In the genomic region with DNA sequence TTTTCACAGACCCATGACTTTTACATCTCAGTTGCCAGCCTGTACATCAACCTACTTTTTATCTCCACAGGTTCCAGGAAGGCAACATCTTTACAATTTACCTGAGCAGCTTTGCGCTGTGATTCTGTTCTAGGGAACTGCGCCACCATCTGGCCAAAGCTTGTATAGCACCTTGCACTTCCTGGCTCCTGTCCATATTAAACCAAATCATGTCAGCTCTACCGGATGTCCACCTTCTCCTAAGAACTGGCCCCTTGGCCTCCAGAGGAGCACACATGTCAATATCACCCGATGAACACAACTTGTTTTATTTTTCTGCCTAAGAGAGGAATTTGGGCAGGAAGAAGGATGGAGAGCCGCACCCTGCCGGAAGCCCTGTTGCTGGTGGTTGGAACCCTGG, we compare ENCODE assay signal across 9 mouse cellular contexts. TPM values are rescaled to one million over a fixed set of nuclear protein-coding genes. Genes with fewer than 3 reads are reported as not detected.
DNase-seq lines count a peak whose midpoint lies in the region; ATAC-seq lines count a peak whose summit lies in the region.
"Had no signal": no experiment of that assay in that cellular context is flagged by ENCODE, and none has a peak within 500 bp of the region (broad histone marks: within the 10 kb centered on the region; RNA-seq: fewer than 3 reads in every experiment).

No protein-coding gene starts in this region.

- H3K9me3 ChIP-seq in kidney, embryonic 15.5 days (replicated peaks): no peaks in the 10 kb centered on the region
- H3K9me3 ChIP-seq: liver, embryonic 13.5 days had no signal

- H3K27ac ChIP-seq in kidney, embryonic 15.5 days: no peak overlapping the region
- H3K27ac ChIP-seq: liver, embryonic 13.5 days had no signal

- 25% methylated on average over 6 of the region's 6 CpGs for WGBS in kidney, embryonic 15.5 days

- H3K27me3 ChIP-seq in kidney, embryonic 15.5 days: no peaks in the 10 kb centered on the region

- no peak overlapping the region for H3K4me2 ChIP-seq in kidney, embryonic 15.5 days
- H3K4me2 ChIP-seq: liver, embryonic 13.5 days had no signal

- DNase-seq in kidney, adult 18-20 months: peak; percentile 85
- DNase-seq in CD8-positive naive resting alpha-beta T cell, adult 2 months (ENCODE audit: low read depth in 2 of 2, low spot score in 2 of 2): peak; percentile 78 to 82
- DNase-seq in ZHBTc4 (ENCODE audit: low read depth, low spot score): peak; percentile 79
- peak; percentile 61 to 79 for DNase-seq in cerebellum, postnatal 4 days (ENCODE audit: low spot score in 2 of 2)
- DNase-seq in kidney, postnatal 14 days: peak; percentile 78
- DNase-seq in natural killer cell, adult 2 months (ENCODE audit: low spot score in 2 of 2): peak; percentile 59 to 77
- no peak for DNase-seq in frontal cortex, postnatal 14 days (ENCODE audit: low spot score in 2 of 2)
- DNase-seq: liver, embryonic 13.5 days had no signal

- ATAC-seq in kidney, embryonic 15.5 days (replicated peaks; ENCODE audit: low FRiP score): no peak

- H3K4me3 ChIP-seq in kidney, embryonic 15.5 days (replicated peaks): no peak overlapping the region
- H3K4me3 ChIP-seq: liver, embryonic 13.5 days had no signal

- H3K36me3 ChIP-seq in kidney, embryonic 15.5 days: peaks cover 24% of the 10 kb centered on the region

- peaks cover 12% of the 10 kb centered on the region for H3K4me1 ChIP-seq in kidney, embryonic 15.5 days

- H3K9ac ChIP-seq in kidney, embryonic 15.5 days: no peak overlapping the region
- H3K9ac ChIP-seq: liver, embryonic 13.5 days had no signal

RNA-seq across cellular contexts. Expression of a gene that starts 6.3 kb away (rescaled TPM):
- polyA plus RNA-seq in kidney, embryonic 15.5 days (2015; fragmentation: Nextera tagmentation; extraction: Ambion mirVana): 16.2 and 20.8 TPM in 2 replicates

RNA-seq across cellular contexts. Expression of a gene that starts 10.3 kb away (rescaled TPM):
- polyA plus RNA-seq in kidney, embryonic 15.5 days (2015; fragmentation: Nextera tagmentation; extraction: Ambion mirVana): 14.9 and 18.5 TPM in 2 replicates

RNA-seq across cellular contexts. Expression of a gene that starts 27.8 kb away (rescaled TPM):
- 12.9 and 13.5 TPM in 2 replicates for polyA plus RNA-seq in kidney, embryonic 15.5 days (2015; fragmentation: Nextera tagmentation; extraction: Ambion mirVana)

RNA-seq across cellular contexts. Expression of a gene that starts 34.6 kb away (rescaled TPM):
- 18.9 and 21.1 TPM in 2 replicates for polyA plus RNA-seq in kidney, embryonic 15.5 days (2015; fragmentation: Nextera tagmentation; extraction: Ambion mirVana)

RNA-seq across cellular contexts. Expression of a gene that starts 36.7 kb away (rescaled TPM):
- 38.9 and 41.1 TPM in 2 replicates for polyA plus RNA-seq in kidney, embryonic 15.5 days (2015; fragmentation: Nextera tagmentation; extraction: Ambion mirVana)

Comparison
In these comparisons a context has a peak if more than half of its experiments do, and no peak if none do; other contexts are left out.
1. DNase-seq: peak in kidney, adult 18-20 months (single experiment), CD8-positive naive resting alpha-beta T cell, adult 2 months (2 of 2), ZHBTc4 (single experiment), cerebellum, postnatal 4 days (2 of 2), kidney, postnatal 14 days (single experiment) and natural killer cell, adult 2 months (2 of 2); none in frontal cortex, postnatal 14 days (0 of 2).